8 mouse cellular contexts compared by ENCODE assay signal in the genomic region with DNA sequence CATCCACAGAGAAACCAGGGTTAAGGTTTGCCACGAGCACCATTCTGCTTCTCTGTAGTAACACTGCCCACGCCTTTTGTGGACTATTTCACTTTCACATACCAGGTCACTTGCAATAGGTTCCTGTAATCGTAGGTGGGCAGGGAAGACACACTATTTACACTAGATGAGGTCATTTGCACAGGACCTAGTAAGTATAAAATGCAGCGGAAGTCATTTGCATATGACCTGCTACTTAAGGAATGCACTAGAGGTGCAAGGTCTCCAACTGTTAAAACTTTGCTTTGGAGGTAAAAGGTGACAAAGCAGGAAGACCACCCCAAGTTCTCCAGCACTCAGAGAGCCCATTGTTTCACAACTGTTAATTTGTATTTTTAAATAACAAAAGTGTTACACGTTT. TPM values are rescaled to one million over a fixed set of nuclear protein-coding genes. Genes with fewer than 3 reads are reported as not detected.
DNase-seq lines count a peak whose midpoint lies in the region; ATAC-seq and TF ChIP-seq lines count a peak whose summit lies in the region.

No protein-coding gene starts in this region.

- no peak overlapping the region for H3K27ac ChIP-seq in lung, embryonic 15.5 days
- H3K27ac ChIP-seq in forebrain, embryonic 11.5 days (ENCODE audit: low read depth, low read length), result no peak overlapping the region
- H3K27ac ChIP-seq in limb, embryonic 14.5 days (replicated peaks; ENCODE audit: low read depth, low read length), result no peak overlapping the region
- H3K27ac ChIP-seq in stomach, embryonic 14.5 days (ENCODE audit: low read length), result no peak overlapping the region

- peak overlapping the region; percentile 85 for H3K4me2 ChIP-seq in lung, embryonic 15.5 days
- H3K4me2 ChIP-seq in forebrain, embryonic 11.5 days (ENCODE audit: low read depth, low read length, severe bottlenecking), result peak overlapping the region; percentile 89; the same call in 1 of the 2 replicates
- H3K4me2 ChIP-seq in limb, embryonic 14.5 days (replicated peaks; ENCODE audit: low read depth, low read length, severe bottlenecking), result peak overlapping the region; percentile 93
- peak overlapping the region; percentile 66 for H3K4me2 ChIP-seq in stomach, embryonic 14.5 days (replicated peaks; ENCODE audit: low read depth, low read length)

- WGBS in lung, embryonic 15.5 days, result 43% methylated on average over 5 of the region's 5 CpGs
- 70% methylated on average over 5 of the region's 5 CpGs for WGBS in forebrain, embryonic 11.5 days
- WGBS in limb, embryonic 14.5 days, result 56% methylated on average over 5 of the region's 5 CpGs
- 39% methylated on average over 5 of the region's 5 CpGs for WGBS in stomach, embryonic 14.5 days

- no peaks in the 10 kb centered on the region; the same call in 1 of the 2 replicates for H3K36me3 ChIP-seq in lung, embryonic 15.5 days
- no peaks in the 10 kb centered on the region for H3K36me3 ChIP-seq in forebrain, embryonic 11.5 days (ENCODE audit: control insufficient read depth, insufficient read depth, low read length)
- H3K36me3 ChIP-seq in limb, embryonic 14.5 days (ENCODE audit: control insufficient read depth, insufficient read depth, low read length), result peaks cover 4% of the 10 kb centered on the region; the same call in 1 of the 2 replicates
- H3K36me3 ChIP-seq in stomach, embryonic 14.5 days (ENCODE audit: control insufficient read depth, insufficient read depth, low read length), result no peaks in the 10 kb centered on the region; the same call in 1 of the 2 replicates

- H3K9ac ChIP-seq in lung, embryonic 15.5 days, result no peak overlapping the region
- H3K9ac ChIP-seq in forebrain, embryonic 11.5 days (ENCODE audit: low read length), result no peak overlapping the region
- H3K9ac ChIP-seq in limb, embryonic 14.5 days (ENCODE audit: low read depth, low read length, severe bottlenecking), result no peak overlapping the region
- H3K9ac ChIP-seq in stomach, embryonic 14.5 days (replicated peaks; ENCODE audit: low read depth, low read length), result no peak overlapping the region

- ATAC-seq in lung, embryonic 15.5 days (ENCODE audit: borderline replicate concordance, extremely low read depth, low FRiP score, low TSS enrichment), result no peak
- ATAC-seq in forebrain, embryonic 11.5 days (replicated peaks; ENCODE audit: low FRiP score), result no peak
- no peak for ATAC-seq in limb, embryonic 14.5 days (ENCODE audit: low FRiP score, low read depth)
- ATAC-seq in stomach, embryonic 14.5 days (ENCODE audit: insufficient number of reproducible peaks, insufficient read depth, low FRiP score, low read depth), result no peak

- DNase-seq in lung, postnatal 4 days, result no peak
- DNase-seq in forebrain, embryonic 11.5 days (ENCODE audit: low spot score), result no peak
- DNase-seq in limb, embryonic 14.5 days (ENCODE audit: low spot score), result no peak
- no peak for DNase-seq in adrenal gland, postnatal 10 days
- no peak for DNase-seq in urinary bladder, postnatal 4 days (ENCODE audit: low spot score in 2 of 2)
- no peak for DNase-seq in gastrocnemius, adult 18-20 months (ENCODE audit: low spot score)

- no peak for TF ChIP-seq POLR2A in limb, embryonic 14.5 days (IDR thresholded peaks at IDR 0.05; ENCODE audit: borderline replicate concordance, extremely low read depth, insufficient read depth, insufficient read length)

- H3K4me3 ChIP-seq in lung, embryonic 15.5 days, result peak overlapping the region; percentile 75
- H3K4me3 ChIP-seq in forebrain, embryonic 11.5 days (ENCODE audit: low read depth, low read length), result no peak overlapping the region
- H3K4me3 ChIP-seq in limb, embryonic 14.5 days (replicated peaks; ENCODE audit: low read length), result peak overlapping the region; percentile 96
- H3K4me3 ChIP-seq in stomach, embryonic 14.5 days (ENCODE audit: low read depth, low read length), result peak overlapping the region; percentile 99

- no peaks in the 10 kb centered on the region for H3K27me3 ChIP-seq in lung, embryonic 15.5 days
- H3K27me3 ChIP-seq in forebrain, embryonic 11.5 days (ENCODE audit: control insufficient read depth, insufficient read depth, low read length), result no peaks in the 10 kb centered on the region
- no peaks in the 10 kb centered on the region for H3K27me3 ChIP-seq in limb, embryonic 14.5 days (ENCODE audit: control insufficient read depth, insufficient read depth, low read length)
- no peaks in the 10 kb centered on the region for H3K27me3 ChIP-seq in stomach, embryonic 14.5 days (ENCODE audit: control insufficient read depth, insufficient read depth, low read length)

- H3K9me3 ChIP-seq in lung, embryonic 15.5 days, result no peaks in the 10 kb centered on the region
- H3K9me3 ChIP-seq in forebrain, embryonic 11.5 days (ENCODE audit: control insufficient read depth, low read length), result no peaks in the 10 kb centered on the region
- no peaks in the 10 kb centered on the region for H3K9me3 ChIP-seq in limb, embryonic 14.5 days (ENCODE audit: control insufficient read depth, low read length)
- no peaks in the 10 kb centered on the region for H3K9me3 ChIP-seq in stomach, embryonic 14.5 days (ENCODE audit: control insufficient read depth, low read depth, low read length)

- H3K4me1 ChIP-seq in lung, embryonic 15.5 days, result peaks cover 18% of the 10 kb centered on the region
- H3K4me1 ChIP-seq in forebrain, embryonic 11.5 days (replicated peaks; ENCODE audit: control insufficient read depth, insufficient read depth, low read length), result peaks cover 7% of the 10 kb centered on the region
- peaks cover 10% of the 10 kb centered on the region; the same call in 1 of the 2 replicates for H3K4me1 ChIP-seq in limb, embryonic 14.5 days (ENCODE audit: control insufficient read depth, insufficient read depth, low read length)
- peaks cover 15% of the 10 kb centered on the region; the same call in 1 of the 2 replicates for H3K4me1 ChIP-seq in stomach, embryonic 14.5 days (ENCODE audit: control insufficient read depth, insufficient read depth, low read length)

RNA-seq across cellular contexts. Expression of gene Kctd3, which starts 1.4 kb away (rescaled TPM):
- 33.2 and 33.9 TPM in 2 replicates for polyA plus RNA-seq in lung, embryonic 15.5 days (2015; fragmentation: Nextera tagmentation; extraction: Ambion mirVana)
- 36.4 and 44.6 TPM in 2 replicates for polyA plus RNA-seq in forebrain, embryonic 11.5 days (2014; fragmentation: Nextera tagmentation; extraction: Ambion mirVana)
- 61.8 and 79.0 TPM in 2 replicates for polyA plus RNA-seq in limb, embryonic 14.5 days (2012; rRNA removed)
- 35.4 and 38.3 TPM in 2 replicates for polyA plus RNA-seq in limb, embryonic 14.5 days (2014; fragmentation: Nextera tagmentation; extraction: Ambion mirVana)
- 36.0 and 36.2 TPM in 2 replicates for polyA plus RNA-seq in stomach, embryonic 14.5 days (2014; fragmentation: Nextera tagmentation; extraction: Ambion mirVana)
- 10 to 100 TPM; 47.7 to 53.3 TPM for total RNA-seq in adrenal gland, postnatal 10 days (2021)
- total RNA-seq in gastrocnemius, adult 18-20 months (2021), result 10 to 100 TPM; 13.1 to 13.4 TPM
